Mouse (Mus musculus) midbrain, embryonic 14.5 days (tissue): ENCODE data around the gene Fgfr2. TPM values are rescaled to one million over a fixed set of nuclear protein-coding genes. Genes with fewer than 3 reads are reported as not detected.

Source experiments
- ATAC-seq: fragments of 200-750 bp; cut with Nextera tagmentation; 2 replicates; pipeline ENCODE4 v1.8.0; 2017; ENCODE audit warnings: moderate number of reproducible peaks, moderate library complexity; ENCODE audit not compliant: low FRiP score, low TSS enrichment
- DNase-seq: peaks from one replicate; pipeline ENCODE4 v3.0.0-alpha.2; 2015
- H3K27ac ChIP-seq: fragments of 300-500 bp; sonication (generic); replicated peaks from 2 replicates; pipeline ENCODE4 v1.5.1; 2014; ENCODE audit warnings: mild to moderate bottlenecking, low read depth, low read length, moderate library complexity
- H3K27me3 ChIP-seq: fragments of 300-500 bp; sonication (generic); 2 replicates; pipeline ENCODE4 v1.6.1; 2014; ENCODE audit warnings: low read length, control low read depth, mixed read lengths; ENCODE audit not compliant: control insufficient read depth, insufficient read depth
- H3K36me3 ChIP-seq: fragments of 300-500 bp; sonication (generic); 2 replicates; pipeline ENCODE4 v1.6.1; 2014; ENCODE audit warnings: low read length, control low read depth; ENCODE audit not compliant: control insufficient read depth, insufficient read depth
- H3K4me1 ChIP-seq: fragments of 300-500 bp; sonication (generic); 2 replicates; pipeline ENCODE4 v1.6.1; 2014; ENCODE audit warnings: mild to moderate bottlenecking, antibody characterized with exemption, low read length, control low read depth; ENCODE audit not compliant: control insufficient read depth, insufficient read depth
- H3K4me2 ChIP-seq: fragments of 300-500 bp; sonication (generic); 2 replicates; pipeline ENCODE4 v1.6.1; 2014; ENCODE audit warnings: mild to moderate bottlenecking, low read length, moderate library complexity
- H3K4me3 ChIP-seq: fragments of 300-500 bp; sonication (generic); replicated peaks from 2 replicates; pipeline ENCODE4 v1.5.1; 2014; ENCODE audit warnings: low read depth, low read length
- H3K9ac ChIP-seq: fragments of 300-500 bp; sonication (generic); replicated peaks from 2 replicates; pipeline ENCODE4 v1.6.1; 2014; ENCODE audit warnings: mild to moderate bottlenecking, low read length, moderate library complexity
- H3K9me3 ChIP-seq: fragments of 300-500 bp; sonication (generic); 2 replicates; pipeline ENCODE4 v1.6.1; 2016; ENCODE audit warnings: low read length, control low read depth, mixed read lengths; ENCODE audit not compliant: control insufficient read depth
- whole genome bisulfite sequencing: fragments of 180-500 bp; shearing (Covaris S2); extraction: QIAGEN DNeasy Blood & Tissue Kit; methylation state at CpG from one replicate; pipeline ENCODE4 v1.1.7; 2014; 5-methylcytosine and 5-hydroxymethylcytosine counted together
- polyA plus RNA-seq: library from polyadenylated mRNA; unstranded; fragments of >200 nt; fragmentation: Nextera tagmentation; extraction: Ambion mirVana; gene quantifications from 2 replicates; pipeline ENCODE4 v1.2.1, GENCODE M21; 2014

The Fgfr2 gene
- 15.4 and 28.1 TPM in 2 replicates for polyA plus RNA-seq

DNA sequence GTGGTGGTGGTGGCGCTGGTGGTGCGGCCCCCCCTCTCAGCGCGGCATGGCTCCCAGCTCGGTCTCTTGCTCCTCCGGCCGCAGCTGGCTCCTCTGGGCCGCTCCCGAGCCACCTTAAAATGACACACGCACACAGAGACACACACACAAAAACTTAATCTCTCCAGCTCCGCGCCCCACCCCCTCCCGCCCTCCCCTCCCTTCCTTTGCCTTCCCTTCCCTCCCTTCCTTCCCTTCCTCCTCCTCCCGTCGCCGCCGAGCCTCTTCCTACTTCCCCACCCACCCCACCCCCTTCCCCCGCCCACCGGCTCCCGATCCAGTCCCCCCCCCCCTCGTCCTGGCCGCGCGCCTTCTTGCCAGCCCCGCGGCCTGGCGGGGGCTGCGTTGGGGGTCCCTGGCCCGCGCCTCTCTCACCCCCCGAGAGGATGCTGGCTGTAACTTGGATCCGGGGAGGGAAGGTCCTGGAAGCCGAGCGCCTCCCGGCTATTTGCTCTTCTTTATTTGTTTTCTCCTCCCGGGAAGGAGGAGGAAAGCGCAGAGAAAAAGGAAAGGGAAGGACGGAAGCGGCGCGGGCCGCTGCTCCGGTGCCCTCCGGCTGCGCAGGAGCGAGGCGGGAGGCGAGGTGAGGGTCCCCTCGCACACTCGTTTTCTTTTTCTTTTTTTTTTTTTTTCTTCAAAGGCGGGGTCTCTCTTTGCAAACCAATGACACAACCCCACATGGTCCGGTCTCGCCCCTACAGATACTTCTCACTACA lies at the start of gene Fgfr2:
Gene Fgfr2, minus strand, starts transcription at position 107 of the 755 bp plus-strand sequence.
- no peaks in the 10 kb centered on the region for H3K36me3 ChIP-seq
- WGBS = 2% methylated on average over 37 of the region's 53 CpGs
- peak; percentile 84 for DNase-seq
- H3K9ac ChIP-seq = peak within 1 kb of the TSS; percentile 96
- H3K9me3 ChIP-seq = no peaks in the 10 kb centered on the region
- peak within 1 kb of the TSS; percentile 98 for H3K27ac ChIP-seq
- peak within 1 kb of the TSS; percentile 88 for H3K4me3 ChIP-seq
- peaks cover 17% of the 10 kb centered on the region for H3K4me1 ChIP-seq
- peaks cover 18% of the 10 kb centered on the region; the same call in 1 of the 2 replicates for H3K27me3 ChIP-seq
- H3K4me2 ChIP-seq = peak within 1 kb of the TSS; percentile 99
- ATAC-seq = peak; percentile 78

- Histone ChIP-seq H3K4me1 (no peaks in the 10 kb centered on the region), H3K27me3 (no peaks in the 10 kb centered on the region), H3K27ac (no peak overlapping the region), H3K4me2 (no peak overlapping the region), H3K36me3 (no peaks in the 10 kb centered on the region), H3K9me3 (no peaks in the 10 kb centered on the region), H3K9ac (no peak overlapping the region), H3K4me3 (no peak overlapping the region)
- DNase-seq (no peak), ATAC-seq (no peak)
- WGBS = 88% methylated on average over 4 of the region's 4 CpGs
These were observed 48.4 kb upstream of the Fgfr2 start for GRCm38 (mm10) chr7:133171403-133172032.

DNA sequence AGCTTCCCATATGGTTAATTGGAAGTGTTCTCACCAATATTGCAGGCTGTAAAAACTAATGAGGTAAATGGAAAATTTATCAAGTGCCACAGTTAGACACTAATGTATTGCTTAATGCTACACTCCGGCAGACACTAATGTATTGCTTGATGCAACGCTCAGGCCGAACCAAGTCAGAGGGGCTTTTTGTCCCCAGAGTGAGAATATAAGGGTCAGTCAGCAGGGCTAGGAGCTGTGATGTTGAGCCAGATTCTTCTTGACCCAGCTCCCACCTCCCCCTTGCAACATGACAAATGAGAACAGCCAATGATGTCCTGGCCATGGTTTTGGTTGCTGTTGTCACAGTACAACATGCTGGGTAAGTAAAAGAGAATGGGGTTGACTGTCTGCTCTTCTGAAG lies 45.8 kb upstream of the Fgfr2 start:
- Histone ChIP-seq H3K9me3 (no peaks in the 10 kb centered on the region), H3K4me2 (no peak overlapping the region), H3K36me3 (no peaks in the 10 kb centered on the region), H3K9ac (no peak overlapping the region), H3K4me1 (no peaks in the 10 kb centered on the region), H3K27me3 (no peaks in the 10 kb centered on the region), H3K4me3 (no peak overlapping the region), H3K27ac (no peak overlapping the region)
- DNase-seq (no peak), ATAC-seq (no peak)
- WGBS = 96% methylated on average over 3 of the region's 3 CpGs

GRCm38 (mm10) chr7:133167903-133168302 lies 44.8 kb upstream of the Fgfr2 start:
- no peaks in the 10 kb centered on the region for H3K27me3 ChIP-seq
- H3K4me1 ChIP-seq = no peaks in the 10 kb centered on the region
- DNase-seq = no peak
- H3K4me3 ChIP-seq = no peak overlapping the region
- no peak overlapping the region for H3K4me2 ChIP-seq
- H3K9ac ChIP-seq = no peak overlapping the region
- H3K9me3 ChIP-seq = no peaks in the 10 kb centered on the region
- no peak for ATAC-seq
- H3K27ac ChIP-seq = no peak overlapping the region
- 87% methylated on average over 2 of the region's 2 CpGs for WGBS
- no peaks in the 10 kb centered on the region for H3K36me3 ChIP-seq

DNA sequence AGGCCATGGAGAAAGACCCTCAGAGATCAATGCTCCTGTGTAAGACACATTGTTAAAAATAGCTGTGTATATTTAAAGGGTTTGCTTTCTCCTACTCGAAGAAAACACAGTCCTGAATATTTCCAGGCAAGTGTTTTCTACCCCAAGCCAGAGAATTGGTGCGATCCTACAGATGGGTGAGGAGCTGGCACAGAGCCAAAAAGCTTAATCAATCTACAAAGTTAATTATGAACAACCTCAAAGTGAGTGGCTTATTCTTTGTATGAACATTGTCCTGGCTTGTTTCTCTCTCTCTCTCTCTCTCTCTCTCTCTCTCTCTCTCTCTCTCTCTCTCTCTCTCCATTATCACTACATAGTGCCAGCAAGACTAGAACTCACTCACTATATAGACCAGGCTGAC lies 41.6 kb upstream of the Fgfr2 start:
- Histone ChIP-seq H3K36me3 (no peaks in the 10 kb centered on the region), H3K4me3 (no peak overlapping the region), H3K9me3 (no peaks in the 10 kb centered on the region), H3K27me3 (no peaks in the 10 kb centered on the region), H3K9ac (no peak overlapping the region), H3K27ac (no peak overlapping the region), H3K4me1 (no peaks in the 10 kb centered on the region), H3K4me2 (no peak overlapping the region)
- WGBS = 76% methylated on average over 2 of the region's 2 CpGs
- DNase-seq (peak; percentile 35), ATAC-seq (no peak)

- DNase-seq = no peak
- ATAC-seq = no peak
- no peaks in the 10 kb centered on the region for H3K4me1 ChIP-seq
- no peak overlapping the region for H3K4me3 ChIP-seq
- no peak overlapping the region for H3K9ac ChIP-seq
- H3K4me2 ChIP-seq = no peak overlapping the region
- H3K27ac ChIP-seq = no peak overlapping the region
- H3K36me3 ChIP-seq = no peaks in the 10 kb centered on the region
- H3K9me3 ChIP-seq = no peaks in the 10 kb centered on the region
- no peaks in the 10 kb centered on the region for H3K27me3 ChIP-seq
- WGBS = 60% methylated on average over 5 of the region's 5 CpGs
These were observed 39.9 kb upstream of the Fgfr2 start for GRCm38 (mm10) chr7:133163011-133163410.

DNA sequence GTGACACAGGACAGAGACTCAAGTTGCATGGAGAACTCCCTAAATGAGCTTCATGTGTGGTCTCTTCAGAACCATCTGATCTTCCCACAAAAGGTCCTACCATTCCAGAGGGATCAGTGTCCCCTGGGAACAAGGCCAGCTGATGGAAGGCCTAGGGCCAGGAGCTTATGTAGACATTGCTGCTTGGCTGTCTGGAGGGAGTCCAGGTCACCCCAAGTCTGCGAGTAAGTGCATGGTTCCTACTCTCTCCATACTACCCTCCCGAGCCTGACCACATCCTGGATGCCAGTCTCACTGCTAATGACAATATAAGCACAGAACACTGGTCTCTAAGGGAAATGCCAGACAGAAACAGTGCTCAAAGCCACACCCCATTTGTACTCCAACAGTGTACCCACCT lies 39.0 kb upstream of the Fgfr2 start:
- H3K4me1 ChIP-seq = no peaks in the 10 kb centered on the region
- ATAC-seq = no peak
- DNase-seq = no peak
- no peak overlapping the region for H3K9ac ChIP-seq
- no peak overlapping the region for H3K4me2 ChIP-seq
- no peaks in the 10 kb centered on the region for H3K27me3 ChIP-seq
- no peak overlapping the region for H3K27ac ChIP-seq
- H3K9me3 ChIP-seq = no peaks in the 10 kb centered on the region
- H3K36me3 ChIP-seq = no peaks in the 10 kb centered on the region
- H3K4me3 ChIP-seq = no peak overlapping the region
- WGBS = 71% methylated on average over 2 of the region's 2 CpGs

DNA sequence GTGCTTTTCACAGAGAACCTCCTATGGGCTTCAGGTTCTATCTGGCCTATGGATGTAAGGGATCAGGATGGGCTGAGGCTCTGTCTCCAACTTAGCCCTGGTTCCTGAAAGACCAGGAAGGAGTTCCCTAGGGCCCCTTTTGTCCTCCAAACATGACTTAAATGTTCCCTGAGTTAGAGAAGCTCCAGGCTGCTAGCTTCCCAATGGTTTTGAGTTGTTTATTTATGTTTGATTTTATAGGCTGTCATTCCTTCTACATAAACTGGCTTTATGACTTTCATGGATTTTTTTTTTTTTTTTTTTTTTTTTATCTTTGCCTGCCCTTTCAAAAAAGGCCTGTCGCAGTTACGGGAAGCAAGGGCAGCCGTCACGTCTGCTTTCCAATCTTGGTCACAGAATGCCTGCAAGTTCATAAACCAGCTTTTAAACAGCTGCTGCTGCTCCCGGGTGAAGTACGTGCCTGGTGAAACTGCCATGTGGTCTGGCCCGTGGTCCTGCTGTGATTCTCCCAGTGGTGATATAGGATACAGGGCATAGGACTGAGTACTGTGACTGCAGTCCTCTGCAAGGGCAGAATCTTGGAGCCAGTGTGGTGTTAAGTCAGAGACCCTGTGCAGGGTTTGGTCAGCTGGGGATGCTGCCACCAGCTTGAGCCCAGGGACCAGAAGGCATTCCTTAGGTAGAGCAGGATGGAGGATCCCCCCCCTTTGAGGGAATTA lies 38.4 kb upstream of the Fgfr2 start:
- DNase-seq (no peak), ATAC-seq (no peak)
- Histone ChIP-seq H3K36me3 (no peaks in the 10 kb centered on the region), H3K27ac (no peak overlapping the region), H3K9ac (no peak overlapping the region), H3K9me3 (no peaks in the 10 kb centered on the region), H3K4me1 (no peaks in the 10 kb centered on the region), H3K4me3 (no peak overlapping the region), H3K27me3 (no peaks in the 10 kb centered on the region), H3K4me2 (no peak overlapping the region)
- 78% methylated on average over 7 of the region's 7 CpGs for WGBS
